Mouse (Mus musculus): Measurements from ENCODE around the gene Cdc14b.

GRCm38 (mm10) chr13:64153083-64153682 lies 121.9 kb downstream of the Cdc14b start, which contains the start of gene Zfp367:
- TF ChIP-seq POLR2A (IDR thresholded peaks at IDR 0.05; ENCODE audit: insufficient read length, low read depth) (peak; percentile 12), POLR2AphosphoS2 (IDR thresholded peaks at IDR 0.05; ENCODE audit: insufficient read length, low read depth) (no peak), MAX (IDR thresholded peaks at IDR 0.05; ENCODE audit: low read depth) (no peak)
